Mouse (Mus musculus) G1E-ER4 (cell line): Measurements from ENCODE around the gene Stx3. TPM values are rescaled to one million over a fixed set of nuclear protein-coding genes. Genes with fewer than 3 reads are reported as not detected.

Source experiments
- GATA1 ChIP-seq: IDR thresholded peaks from one replicate; pipeline ENCODE4 v1.8.0; 2012; ENCODE audit warnings: low read length, inconsistent platforms
- polyA plus RNA-seq: library from polyadenylated mRNA; stranded (reverse); fragments of >175 nt; gene quantifications from 2 replicates; pipeline ENCODE4 v1.2.3, GENCODE M21; 2012

Stx3 gene
- polyA plus RNA-seq, 1 experiment, result not detected

DNA sequence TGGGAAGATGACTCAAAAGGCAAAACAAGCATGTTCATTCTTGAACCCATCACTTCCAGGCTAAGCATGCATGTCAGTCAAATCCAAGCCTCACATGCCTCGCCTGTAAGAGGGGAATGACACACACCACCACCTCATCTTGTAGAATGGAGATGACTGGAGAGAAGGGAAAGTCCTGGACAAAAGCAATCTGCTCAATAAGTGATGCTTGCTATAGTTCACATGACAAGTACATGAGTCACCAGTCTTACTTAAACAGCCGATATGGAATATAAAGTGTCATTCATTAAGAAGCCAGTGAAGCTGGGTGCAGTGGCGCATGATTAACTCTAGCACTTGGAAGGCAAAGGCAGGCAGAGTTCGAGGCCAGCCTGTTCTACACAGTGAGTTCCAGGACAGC lies 6.1 kb downstream of the Stx3 start:
- TF ChIP-seq GATA1, result no peak

DNA sequence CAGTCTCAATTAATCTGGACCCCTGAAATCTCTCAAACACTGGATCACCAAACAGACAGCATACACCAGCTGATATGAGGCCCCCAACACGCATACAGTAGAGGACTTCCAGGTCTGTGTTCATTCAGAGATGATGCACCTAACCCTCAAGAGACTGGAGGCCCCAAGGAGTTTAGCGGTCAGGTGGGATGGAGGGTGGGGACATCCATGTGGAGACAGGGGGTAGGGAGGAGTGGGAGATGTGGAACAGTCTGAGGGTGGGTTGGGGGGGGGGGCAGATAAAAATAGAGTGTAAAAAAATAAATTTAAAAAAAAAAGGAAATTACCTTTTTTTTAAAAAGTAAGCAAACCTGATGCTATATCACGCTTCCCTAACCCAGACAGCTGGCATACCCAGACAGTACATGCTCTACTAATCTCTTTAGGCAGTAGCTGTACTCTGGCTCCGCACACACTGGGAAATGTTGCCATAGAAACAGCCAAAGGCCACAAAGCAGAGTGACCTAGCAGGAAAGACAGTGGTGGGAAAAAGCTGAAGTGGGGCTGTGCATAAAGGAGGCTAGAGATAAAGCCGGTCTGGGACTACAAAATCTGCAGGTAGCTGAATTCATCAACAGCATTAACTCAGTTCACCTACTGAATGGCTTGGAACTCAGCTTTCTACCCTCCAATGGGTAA lies 7.4 kb downstream of the Stx3 start:
- TF ChIP-seq GATA1, result no peak

DNA sequence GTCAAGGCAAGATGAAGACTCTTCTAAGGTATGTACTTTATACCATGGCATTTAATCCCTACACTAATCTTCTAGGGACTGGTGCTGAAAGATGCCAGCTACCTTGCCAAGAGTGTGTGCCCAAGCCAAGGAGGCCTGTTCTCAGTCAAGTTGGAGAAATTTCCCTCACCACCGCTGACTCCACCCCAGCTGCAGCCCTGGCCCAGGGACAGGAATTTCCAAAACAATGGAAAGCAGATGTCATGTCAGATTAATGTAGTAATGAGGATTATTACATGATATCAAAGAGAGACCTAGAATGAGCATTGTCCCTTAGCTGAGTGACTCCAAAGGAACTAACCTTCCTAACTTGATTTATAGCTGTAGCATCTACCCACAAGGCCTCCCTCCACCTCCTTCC lies 8.3 kb downstream of the Stx3 start:
- TF ChIP-seq GATA1, result no peak

DNA sequence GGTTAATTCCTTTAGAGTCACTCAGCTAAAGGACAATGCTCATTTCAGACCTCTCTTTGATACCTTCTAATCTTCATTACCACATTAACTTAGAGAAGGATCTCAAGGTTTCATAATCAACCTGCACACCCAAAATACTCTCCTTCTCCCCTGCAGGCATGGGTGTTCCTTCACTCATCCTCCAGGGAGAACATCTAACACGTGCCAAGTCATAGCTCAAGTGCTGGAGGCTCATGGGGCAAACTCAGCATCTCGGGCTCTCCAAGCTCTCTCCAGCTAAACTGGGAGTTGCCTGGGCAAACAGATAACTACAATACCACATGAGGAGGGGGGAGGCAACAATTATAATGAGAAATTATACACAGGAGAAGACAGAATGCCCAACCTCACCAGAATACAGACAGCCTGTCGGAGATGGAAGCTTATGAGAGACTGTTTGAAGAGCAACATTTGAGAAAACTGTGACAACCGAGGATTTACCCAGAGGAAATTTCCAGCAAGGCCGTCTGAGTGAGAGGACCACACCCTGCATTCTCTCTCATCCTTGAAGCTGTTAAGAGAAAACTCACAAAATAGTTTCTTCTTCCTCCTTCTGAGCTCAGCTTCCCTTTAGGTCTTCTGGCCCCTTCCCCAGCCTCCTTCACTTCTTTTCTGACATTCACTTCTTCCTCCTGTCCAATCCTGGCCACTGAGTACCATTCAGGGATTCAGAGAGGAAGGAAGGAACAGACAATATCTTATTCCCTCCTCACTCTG lies 9.0 kb downstream of the Stx3 start:
- TF ChIP-seq GATA1, result no peak

DNA sequence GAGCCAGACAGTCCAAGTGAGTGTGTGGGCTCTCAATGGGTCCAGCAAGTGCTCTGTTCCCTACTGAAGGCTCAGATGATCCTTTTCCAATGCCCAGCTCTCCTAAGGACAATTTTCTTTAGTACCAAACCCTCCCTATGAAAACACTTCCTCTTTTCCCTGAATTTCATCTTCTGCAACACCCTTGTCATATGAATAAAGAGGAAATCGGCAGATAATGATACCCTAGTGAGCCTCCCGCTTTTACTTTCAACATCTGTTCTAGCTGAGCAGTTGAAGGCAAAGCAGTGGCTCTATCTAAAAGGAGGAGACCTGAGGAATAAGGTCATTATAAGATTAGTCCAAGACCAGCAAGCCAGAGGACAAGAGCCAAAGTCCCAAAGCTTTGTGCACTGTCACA lies 10.8 kb downstream of the Stx3 start:
- TF ChIP-seq GATA1, result no peak

DNA sequence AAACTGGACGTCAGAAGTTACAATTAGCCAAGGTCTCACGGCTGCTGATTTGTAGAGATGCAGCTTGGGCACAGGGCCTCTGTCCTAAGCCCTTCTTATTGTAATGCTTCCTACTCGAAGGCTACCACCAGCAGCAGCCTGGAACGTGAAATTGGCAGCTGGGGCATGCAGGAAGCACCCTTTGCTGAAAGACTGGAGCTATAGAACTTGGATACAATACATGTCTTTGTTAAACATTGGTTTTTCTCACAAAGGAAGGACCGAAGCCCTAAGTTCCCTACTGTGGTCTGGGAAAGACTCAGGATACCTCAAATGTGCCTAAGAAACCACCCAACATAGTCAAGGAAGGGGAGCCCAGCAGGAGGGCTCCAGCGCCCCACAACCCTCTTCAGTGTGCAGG lies 11.4 kb downstream of the Stx3 start:
- TF ChIP-seq GATA1, result no peak

DNA sequence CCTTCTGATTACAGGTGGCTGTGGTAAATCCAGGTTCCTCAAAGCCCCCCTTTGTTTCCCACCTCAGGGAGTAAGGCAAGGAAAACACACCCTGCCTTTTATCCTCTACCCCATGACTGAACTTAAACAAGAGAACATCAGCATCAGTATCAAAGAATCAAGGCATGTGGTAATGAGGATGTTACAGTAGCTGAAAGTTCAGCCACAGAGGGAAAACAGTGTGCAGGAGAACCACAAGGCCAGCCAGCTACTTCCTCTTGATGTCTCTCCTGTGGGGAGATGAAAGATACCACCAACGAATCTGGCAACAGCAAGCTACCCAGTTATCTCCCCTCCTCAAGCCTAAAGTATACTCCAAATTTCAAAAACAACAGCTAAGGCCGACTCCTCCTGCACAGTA lies 12.0 kb downstream of the Stx3 start:
- TF ChIP-seq GATA1, result no peak

DNA sequence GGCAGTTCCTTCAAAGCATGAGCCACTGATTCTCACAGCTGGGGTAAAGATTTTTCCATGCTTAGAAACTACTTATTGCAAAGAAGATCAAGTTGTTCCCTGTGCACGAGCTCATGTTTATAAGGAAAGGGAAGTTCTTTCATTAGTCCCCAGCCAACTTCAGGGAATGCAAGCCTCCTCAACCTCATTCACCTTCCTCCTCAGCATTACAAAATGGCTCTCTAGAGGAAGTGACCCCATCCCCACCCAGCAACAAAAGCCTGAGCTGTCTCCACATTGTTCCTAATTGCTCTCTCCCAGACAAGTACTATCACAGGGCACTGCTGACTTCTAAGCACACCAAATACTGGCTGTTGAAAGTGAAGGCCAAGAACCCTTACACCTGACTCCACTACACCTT lies 14.8 kb downstream of the Stx3 start:
- TF ChIP-seq GATA1, result no peak

DNA sequence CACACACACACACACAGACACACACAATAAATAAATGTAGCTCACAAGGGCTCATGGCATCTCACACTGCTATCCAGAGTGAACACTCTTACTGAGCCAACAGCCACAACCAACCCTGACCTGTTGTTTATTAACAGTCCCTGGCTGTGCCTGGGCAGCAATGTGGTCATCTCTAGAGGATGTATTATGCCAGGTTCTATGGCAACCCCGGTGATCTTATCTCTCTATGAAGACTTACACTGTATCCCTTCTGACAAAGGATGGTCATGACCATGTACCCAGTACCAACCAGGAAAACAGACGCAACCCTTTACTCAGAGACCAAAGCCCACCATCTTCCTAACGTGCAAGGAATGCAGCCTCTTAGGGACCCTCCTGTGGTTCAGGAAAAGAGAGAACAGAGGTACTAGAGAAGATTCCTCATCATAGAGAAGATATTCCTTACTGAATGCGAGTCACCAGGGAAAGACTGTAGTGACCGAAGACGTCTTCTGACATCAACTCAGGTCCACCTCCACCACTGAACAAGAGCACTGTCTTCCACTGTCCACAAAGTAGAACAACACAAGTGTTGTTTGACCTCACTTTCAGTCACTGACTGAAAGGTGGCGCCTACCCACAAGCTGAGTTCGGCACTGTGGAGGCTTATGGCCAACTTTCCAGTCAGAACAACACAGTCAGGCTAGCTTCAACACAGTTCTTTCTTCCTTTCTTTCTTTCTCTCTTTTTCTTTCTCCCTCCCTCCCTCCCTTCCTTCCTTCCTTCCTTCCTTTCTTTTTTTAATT lies 18.5 kb downstream of the Stx3 start:
- TF ChIP-seq GATA1, result no peak

DNA sequence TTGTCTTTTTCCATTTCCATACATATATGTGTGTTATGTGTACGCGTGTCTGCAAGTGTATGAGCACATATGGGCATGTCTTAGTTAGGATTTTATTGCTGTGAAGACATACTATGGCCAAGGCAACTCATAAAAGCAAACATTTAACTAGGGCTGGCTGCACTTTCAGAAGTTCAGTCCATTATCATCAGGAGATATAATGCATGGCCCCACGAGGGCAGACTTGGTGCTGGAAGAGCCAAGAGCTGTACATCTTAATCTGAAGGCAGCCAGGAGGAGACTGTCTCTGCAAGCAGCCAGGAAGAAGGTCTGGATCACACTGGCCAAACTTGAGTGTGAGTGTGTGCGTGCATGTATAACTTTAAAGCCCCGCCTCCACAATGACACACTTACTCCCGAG lies 24.8 kb downstream of the Stx3 start:
- no peak for TF ChIP-seq GATA1

DNA sequence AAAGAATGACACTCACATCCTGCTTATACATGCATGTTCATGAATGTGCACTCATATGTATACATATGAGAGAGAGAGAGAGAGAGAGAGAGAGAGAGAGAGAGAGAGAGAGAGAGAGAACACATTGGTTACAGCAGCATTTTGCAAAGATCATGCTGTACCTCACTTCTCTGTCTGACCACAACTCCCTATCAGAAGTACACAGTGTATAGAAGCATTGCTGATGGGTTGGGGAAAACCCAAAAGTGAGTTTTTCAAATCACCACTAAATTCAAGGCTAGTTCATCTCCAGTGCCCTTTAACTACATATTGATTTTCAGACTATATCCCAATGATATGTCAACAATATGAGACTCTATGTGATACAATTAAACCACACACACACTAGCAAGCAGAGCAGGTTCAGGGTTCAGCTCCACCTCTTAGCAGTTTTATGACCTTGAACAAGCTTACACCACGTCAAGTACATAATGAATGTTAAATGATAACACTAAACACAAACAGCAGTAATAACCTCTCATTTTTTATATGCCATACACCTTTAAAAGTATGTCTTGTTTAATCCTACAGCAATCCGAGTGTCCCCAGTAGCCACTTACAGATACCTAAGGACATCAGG lies 25.4 kb downstream of the Stx3 start:
- TF ChIP-seq GATA1, result no peak

DNA sequence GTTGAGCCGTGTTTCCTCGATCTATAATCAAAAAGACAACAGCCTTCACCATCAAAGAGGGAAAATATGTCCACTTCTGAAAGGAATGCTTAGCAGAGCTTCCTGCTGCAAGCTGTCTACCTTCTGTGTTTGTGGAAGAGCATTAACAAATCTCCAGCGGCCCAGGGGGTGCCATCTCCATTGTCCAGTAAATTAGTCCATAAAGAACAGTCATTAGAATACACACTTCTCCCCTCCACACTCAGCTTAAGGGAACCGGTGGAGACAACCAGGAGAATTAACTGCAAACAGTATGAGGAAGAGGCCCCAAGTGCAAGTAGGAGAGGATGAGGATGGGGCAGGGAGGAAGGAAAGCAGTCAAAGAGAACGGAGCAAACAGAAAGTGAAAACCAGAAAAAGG lies 27.4 kb downstream of the Stx3 start:
- TF ChIP-seq GATA1, result no peak

DNA sequence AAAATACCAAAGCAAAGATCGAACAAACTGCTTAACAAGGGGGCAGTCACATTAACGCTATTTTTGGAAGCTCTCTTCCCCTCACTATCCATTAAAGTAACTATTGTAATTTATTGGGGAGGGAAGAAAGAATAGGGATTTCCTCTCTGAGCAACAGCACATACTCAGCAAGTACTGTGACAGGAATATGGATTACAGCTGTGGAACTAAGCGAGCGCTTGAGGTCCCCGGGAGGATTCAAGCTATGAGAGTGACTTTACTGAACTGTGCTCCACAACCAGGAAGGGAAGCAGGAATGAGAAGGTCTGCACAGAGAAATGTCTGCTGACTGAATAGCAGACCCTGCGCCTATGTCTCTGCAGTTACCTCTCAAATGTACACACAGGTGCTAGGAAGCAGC lies 30.3 kb downstream of the Stx3 start:
- TF ChIP-seq GATA1, result no peak

DNA sequence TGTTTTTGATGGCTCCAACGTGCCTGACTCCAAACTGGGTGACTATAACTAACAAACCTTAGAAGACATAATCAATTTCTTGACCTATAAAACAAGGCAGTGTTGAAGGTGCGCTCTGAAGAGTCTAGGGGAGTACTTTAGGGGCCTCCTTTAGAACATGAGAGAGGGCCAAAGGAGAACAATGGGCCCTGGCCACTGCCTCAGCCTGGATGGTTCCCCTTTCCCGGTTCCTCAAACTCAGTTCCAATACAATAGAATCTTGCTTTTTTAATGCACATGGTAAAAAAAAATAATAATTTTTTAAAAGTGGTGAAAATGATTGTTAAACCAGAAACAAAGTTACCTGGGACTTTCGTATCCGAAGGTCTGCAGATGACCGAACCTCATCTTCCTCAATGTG lies 31.4 kb downstream of the Stx3 start:
- no peak for TF ChIP-seq GATA1

DNA sequence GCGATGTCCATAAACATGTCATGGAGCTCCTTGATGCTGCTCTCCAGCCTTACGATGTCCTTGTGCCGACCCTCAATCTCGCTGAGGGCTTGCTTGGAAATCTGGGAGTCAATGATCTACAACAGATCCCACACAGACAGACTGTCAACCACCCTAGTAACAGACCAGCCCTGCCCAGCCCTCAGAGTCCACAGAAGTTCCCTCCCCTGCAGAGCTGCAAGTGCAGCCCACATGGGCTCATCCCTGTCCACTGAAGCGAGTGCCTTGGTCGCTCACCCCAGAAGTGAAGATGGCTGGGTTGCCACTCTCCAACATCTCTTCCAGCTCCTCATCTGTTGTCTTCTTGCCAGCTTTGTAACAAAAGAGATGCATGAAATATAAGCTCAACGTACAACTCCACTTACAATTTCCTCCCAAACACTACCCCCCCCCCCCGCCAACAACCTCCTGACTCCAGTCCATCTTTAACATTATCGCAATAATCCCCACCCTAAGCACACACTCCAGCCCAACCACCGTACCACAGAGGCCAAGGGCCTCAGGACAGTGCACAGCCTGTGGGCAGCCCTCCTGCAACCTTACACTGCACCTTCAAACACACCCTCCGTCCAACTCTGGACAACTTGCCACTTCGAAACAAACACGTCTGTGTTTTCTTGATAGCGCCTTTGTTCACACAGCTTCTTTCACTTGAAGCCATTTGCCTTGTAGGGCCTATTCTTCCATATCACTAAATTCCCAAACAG lies 33.6 kb downstream of the Stx3 start:
- TF ChIP-seq GATA1, result no peak

DNA sequence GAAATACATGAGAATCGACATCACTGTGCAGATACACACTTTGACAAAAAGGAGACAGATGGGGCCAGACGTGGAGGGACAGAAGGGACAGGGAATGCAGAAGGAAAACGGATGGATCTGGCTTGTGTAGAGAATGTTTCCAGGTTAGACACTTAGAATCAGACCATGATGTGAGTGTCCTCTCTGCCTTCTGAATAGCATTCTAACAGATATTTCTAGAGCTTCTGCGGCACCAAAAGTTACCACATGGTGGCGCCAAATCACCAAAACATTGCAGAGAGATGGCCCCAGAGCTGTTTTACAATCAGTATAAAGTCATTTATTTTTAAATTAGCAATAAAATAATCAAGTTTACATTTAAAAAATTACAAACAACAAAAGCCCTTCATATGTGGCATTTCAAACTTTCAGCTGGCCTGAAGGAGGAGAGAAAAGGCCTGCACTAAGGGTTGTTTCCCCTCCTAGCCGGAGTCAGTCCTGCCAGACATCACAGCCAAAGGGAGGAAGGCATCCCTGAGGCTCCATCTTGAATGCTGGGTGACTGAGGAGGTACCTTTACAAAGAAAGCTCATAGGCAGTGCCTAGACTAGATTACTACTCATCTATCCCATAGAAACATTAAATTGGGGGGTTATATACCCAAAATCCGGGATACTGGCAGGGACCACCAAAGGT lies 41.9 kb downstream of the Stx3 start:
- no peak for TF ChIP-seq GATA1
